Mouse (Mus musculus) liver, postnatal 0 days (tissue): ENCODE data around the gene Zcchc2. TPM values are rescaled to one million over a fixed set of nuclear protein-coding genes. Genes with fewer than 3 reads are reported as not detected.

Experiments
- ATAC-seq: fragments of 200-750 bp; cut with Nextera tagmentation; 2 replicates; pipeline ENCODE4 v1.8.0; 2017; ENCODE audit warnings: mild to moderate bottlenecking, moderate library complexity
- DNase-seq: peaks from one replicate; pipeline ENCODE4 v3.0.0-alpha.2; 2016
- H3K27ac ChIP-seq: fragments of 300-500 bp; sonication (generic); 2 replicates; pipeline ENCODE4 v1.5.1; 2014; ENCODE audit warnings: antibody characterized with exemption, moderate library complexity, mild to moderate bottlenecking, low read depth
- H3K27me3 ChIP-seq: fragments of 300-500 bp; sonication (generic); 2 replicates; pipeline ENCODE4 v1.6.1; 2014; ENCODE audit warnings: low read length, control low read depth, mixed read lengths; ENCODE audit not compliant: insufficient read depth
- H3K36me3 ChIP-seq: fragments of 300-500 bp; sonication (generic); replicated peaks from 2 replicates; pipeline ENCODE4 v1.6.1; 2014; ENCODE audit warnings: mild to moderate bottlenecking, control low read depth, low read length, moderate library complexity, mixed read lengths; ENCODE audit not compliant: insufficient read depth
- H3K4me1 ChIP-seq: fragments of 300-500 bp; sonication (generic); 2 replicates; pipeline ENCODE4 v1.6.1; 2014; ENCODE audit warnings: antibody characterized with exemption, mild to moderate bottlenecking, control low read depth; ENCODE audit not compliant: insufficient read depth
- H3K4me2 ChIP-seq: fragments of 300-500 bp; sonication (generic); 2 replicates; pipeline ENCODE4 v1.6.1; 2014; ENCODE audit warnings: low read depth, mild to moderate bottlenecking, low read length, moderate library complexity, mixed read lengths
- H3K4me3 ChIP-seq: fragments of 300-500 bp; sonication (generic); 2 replicates; pipeline ENCODE4 v1.5.1; 2014; ENCODE audit warnings: low read depth, low read length
- H3K9ac ChIP-seq: fragments of 300-500 bp; sonication (generic); replicated peaks from 2 replicates; pipeline ENCODE4 v1.6.1; 2014; ENCODE audit warnings: mild to moderate bottlenecking, moderate library complexity
- H3K9me3 ChIP-seq: fragments of 300-500 bp; sonication (generic); 2 replicates; pipeline ENCODE4 v1.6.1; 2016; ENCODE audit warnings: mild to moderate bottlenecking, control low read depth, low read length, mixed read lengths
- CTCF ChIP-seq: sonication (generic); IDR thresholded peaks from 2 replicates; pipeline ENCODE4 v1.5.1; 2016; ENCODE audit warnings: antibody characterized with exemption, low read depth
- EP300 ChIP-seq: IDR thresholded peaks from 2 replicates; pipeline ENCODE4 v1.6.1; 2016; ENCODE audit warnings: antibody characterized with exemption, low read depth, mild to moderate bottlenecking
- WGBS: fragments of 180-500 bp; shearing (Covaris S2); extraction: QIAGEN DNeasy Blood & Tissue Kit; methylation state at CpG from one replicate; pipeline ENCODE4 v1.1.7; 2014; ENCODE audit not compliant: insufficient replicate concordance; 5-methylcytosine and 5-hydroxymethylcytosine counted together
- polyA plus RNA-seq: library from polyadenylated mRNA; unstranded; fragments of >200 nt; fragmentation: Nextera tagmentation; extraction: Ambion mirVana; gene quantifications from 2 replicates; pipeline ENCODE4 v1.2.1, GENCODE M21; 2015

Gene Zcchc2
- polyA plus RNA-seq, 1 experiment from 2014 or later = 1.4 TPM

DNA sequence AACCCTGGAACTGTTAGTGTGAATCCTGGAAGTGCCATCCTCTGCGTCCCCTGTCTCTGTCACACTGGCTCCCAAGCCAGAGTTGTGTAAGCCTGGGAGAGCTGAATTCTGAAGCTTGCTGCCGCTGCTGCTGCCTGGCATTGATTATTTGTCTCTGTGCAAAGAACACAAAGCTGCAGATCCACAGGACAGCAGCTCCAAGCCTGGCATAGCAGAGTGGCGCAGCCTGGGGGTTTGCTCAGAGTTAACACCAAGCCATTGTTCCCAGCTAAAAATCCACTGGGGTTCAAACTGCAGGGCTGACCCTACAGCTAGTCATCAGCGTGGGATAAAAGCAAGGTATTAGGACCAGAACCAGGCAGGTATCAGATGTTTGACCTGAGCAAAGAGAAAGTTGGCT lies 80.6 kb downstream of the Zcchc2 start:
- peak; percentile 8 for DNase-seq
- no peak overlapping the region for H3K4me3 ChIP-seq
- no peaks in the 10 kb centered on the region for H3K36me3 ChIP-seq
- no peaks in the 10 kb centered on the region for H3K4me1 ChIP-seq
- no peak overlapping the region for H3K9ac ChIP-seq
- ATAC-seq = no peak
- H3K4me2 ChIP-seq = no peak overlapping the region
- no peaks in the 10 kb centered on the region for H3K9me3 ChIP-seq
- TF ChIP-seq EP300 (no peak), CTCF (no peak)
- 52% methylated on average over 4 of the region's 4 CpGs for WGBS
- H3K27me3 ChIP-seq = no peaks in the 10 kb centered on the region
- H3K27ac ChIP-seq = no peak overlapping the region

DNA sequence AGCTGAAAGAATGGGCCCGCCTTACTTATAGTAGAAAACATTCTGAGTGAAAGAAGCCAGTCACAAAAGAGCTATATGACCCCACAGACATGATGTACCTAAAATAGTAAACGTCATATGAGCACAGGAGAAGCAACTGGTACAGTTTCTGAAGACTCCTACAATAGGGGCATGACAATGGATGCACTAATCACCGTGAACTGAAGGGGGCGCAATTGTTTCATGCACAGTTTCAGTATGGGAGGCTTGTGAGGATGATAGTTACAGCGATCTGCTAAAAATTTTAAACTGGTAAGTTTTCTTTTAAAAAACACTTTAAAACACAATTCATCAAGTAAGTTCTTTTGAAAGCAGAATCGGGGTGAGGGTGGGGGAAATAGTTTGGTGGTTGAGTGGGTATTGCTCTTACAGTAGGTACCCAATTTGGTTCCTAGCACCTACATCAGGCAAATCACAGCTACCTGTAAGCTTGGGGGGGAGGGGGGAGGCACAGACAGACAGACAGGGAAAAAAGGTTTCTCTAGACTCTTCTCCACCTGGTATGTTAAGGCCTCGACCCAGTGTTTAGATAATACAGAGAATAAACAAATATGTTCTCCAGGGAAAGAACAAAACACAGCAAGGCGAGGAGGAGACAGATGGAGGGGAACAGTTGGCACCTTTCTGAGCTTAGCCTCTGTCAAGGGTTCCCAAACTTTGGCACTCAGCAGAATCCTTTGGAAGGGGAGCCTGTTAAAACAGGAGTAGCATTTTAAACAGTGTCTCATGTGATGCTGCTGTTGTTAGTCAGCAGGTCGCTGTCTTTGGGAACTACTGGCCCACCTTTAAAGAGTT lies 81.2 kb downstream of the Zcchc2 start:
- ATAC-seq = 0 out of 2 replicates have a peak, but pooled peaks have one; percentile 45
- Histone ChIP-seq H3K27me3 (no peaks in the 10 kb centered on the region), H3K27ac (no peak overlapping the region), H3K9ac (no peak overlapping the region), H3K4me1 (no peaks in the 10 kb centered on the region), H3K9me3 (no peaks in the 10 kb centered on the region), H3K36me3 (no peaks in the 10 kb centered on the region), H3K4me2 (no peak overlapping the region), H3K4me3 (no peak overlapping the region)
- TF ChIP-seq CTCF = peak; percentile 88
- TF ChIP-seq EP300 = no peak
- DNase-seq = peak; percentile 80
- WGBS = 19% methylated on average over 9 of the region's 9 CpGs

DNA sequence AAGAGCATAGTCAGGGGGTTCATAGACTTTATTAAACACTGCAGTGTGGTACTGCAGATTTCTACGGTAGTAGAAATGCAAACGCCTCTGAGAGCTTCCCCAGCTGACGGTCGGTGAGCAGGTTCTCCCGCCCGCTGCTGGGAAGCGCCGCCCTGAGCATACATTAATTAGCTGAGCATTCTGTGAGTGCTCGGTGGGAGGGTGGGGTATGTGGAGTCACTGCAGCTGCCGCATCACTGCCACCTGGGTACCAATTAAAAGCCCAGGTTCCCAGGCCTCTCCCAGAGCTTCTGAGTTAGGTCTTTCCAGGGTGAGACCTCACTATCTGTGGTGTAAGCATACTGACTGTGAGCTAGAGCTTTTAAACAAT lies 81.8 kb downstream of the Zcchc2 start:
- H3K27me3 ChIP-seq = no peaks in the 10 kb centered on the region
- no peak overlapping the region for H3K9ac ChIP-seq
- no peaks in the 10 kb centered on the region for H3K9me3 ChIP-seq
- 17% methylated on average over 10 of the region's 10 CpGs for WGBS
- TF ChIP-seq EP300 (no peak), CTCF (no peak)
- H3K4me1 ChIP-seq = no peaks in the 10 kb centered on the region
- H3K4me3 ChIP-seq = no peak overlapping the region
- no peak overlapping the region for H3K27ac ChIP-seq
- ATAC-seq = no peak
- no peaks in the 10 kb centered on the region for H3K36me3 ChIP-seq
- peak; percentile 11 for DNase-seq
- H3K4me2 ChIP-seq = no peak overlapping the region

DNA sequence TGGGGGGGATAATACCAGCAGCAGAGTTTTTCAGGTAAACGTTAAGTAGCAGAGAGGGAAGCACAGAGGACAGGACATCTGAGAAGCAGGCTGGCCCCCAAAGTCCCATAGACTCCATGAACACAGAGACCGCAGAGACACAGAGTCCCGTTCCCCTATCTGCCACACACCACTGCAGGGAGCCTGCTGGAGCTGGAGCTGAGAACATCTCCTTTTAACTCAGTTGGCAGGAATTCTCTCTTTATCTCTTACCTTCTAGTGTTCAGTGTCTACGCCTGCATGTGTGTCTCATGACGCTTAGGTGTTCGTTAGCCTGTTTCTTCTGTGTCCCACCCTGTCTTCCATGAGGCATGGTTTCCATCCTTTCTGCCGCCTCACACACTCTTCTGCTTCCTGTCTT lies 83.0 kb downstream of the Zcchc2 start:
- peak; percentile 3 for DNase-seq
- WGBS = 84% methylated on average over 7 of the region's 7 CpGs
- H3K9ac ChIP-seq = no peak overlapping the region
- ATAC-seq = no peak
- no peaks in the 10 kb centered on the region for H3K36me3 ChIP-seq
- no peak overlapping the region for H3K27ac ChIP-seq
- no peaks in the 10 kb centered on the region for H3K9me3 ChIP-seq
- no peak overlapping the region for H3K4me2 ChIP-seq
- no peaks in the 10 kb centered on the region for H3K4me1 ChIP-seq
- H3K4me3 ChIP-seq = no peak overlapping the region
- TF ChIP-seq CTCF (no peak), EP300 (no peak)
- H3K27me3 ChIP-seq = no peaks in the 10 kb centered on the region

DNA sequence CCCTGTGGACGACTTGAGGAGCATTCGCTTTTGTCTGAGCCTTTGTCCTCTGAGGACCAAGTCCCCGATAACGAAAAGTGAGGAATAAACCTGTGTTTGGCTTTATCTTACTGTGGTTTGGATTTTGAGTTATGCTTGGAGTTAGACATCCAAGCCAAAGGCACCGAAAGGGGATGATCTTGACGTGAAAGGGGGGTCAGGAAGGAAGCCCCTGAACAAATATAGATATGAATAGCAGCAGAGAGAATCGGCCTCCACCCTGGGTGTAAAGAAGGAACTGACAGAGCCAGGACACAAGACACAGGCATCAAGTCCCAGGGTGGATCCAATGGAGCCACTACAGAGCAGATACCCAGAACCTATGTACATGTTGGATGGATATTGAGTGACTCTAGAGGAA lies 83.9 kb downstream of the Zcchc2 start:
- H3K9me3 ChIP-seq = no peaks in the 10 kb centered on the region
- H3K36me3 ChIP-seq = no peaks in the 10 kb centered on the region
- H3K27ac ChIP-seq = no peak overlapping the region
- WGBS = 45% methylated on average over 7 of the region's 7 CpGs
- H3K4me3 ChIP-seq = no peak overlapping the region
- H3K4me1 ChIP-seq = no peaks in the 10 kb centered on the region
- TF ChIP-seq CTCF = no peak
- TF ChIP-seq EP300 = no peak
- H3K27me3 ChIP-seq = no peaks in the 10 kb centered on the region
- H3K4me2 ChIP-seq = no peak overlapping the region
- ATAC-seq (no peak), DNase-seq (peak; percentile 1)
- no peak overlapping the region for H3K9ac ChIP-seq

DNA sequence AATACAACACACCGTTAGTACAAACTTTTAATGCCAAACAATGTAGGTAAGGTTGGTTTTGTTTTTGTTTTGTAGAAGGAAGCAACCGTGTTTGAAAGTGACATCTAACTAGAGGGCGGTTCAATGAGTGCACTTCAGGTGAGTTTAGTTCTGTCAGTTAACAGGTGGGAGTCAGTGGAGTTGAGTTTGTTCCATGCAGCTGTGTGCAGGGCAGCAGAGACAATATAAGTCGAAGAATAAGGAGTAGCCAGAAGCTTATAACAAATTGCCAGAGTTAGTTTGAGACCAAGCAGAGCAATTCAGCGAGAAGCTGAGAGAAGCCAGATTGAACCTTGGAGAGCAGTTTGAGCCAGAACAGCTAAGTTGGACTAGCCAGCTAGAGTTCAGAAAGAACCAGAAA lies 84.5 kb downstream of the Zcchc2 start:
- no peak overlapping the region for H3K27ac ChIP-seq
- no peak overlapping the region for H3K9ac ChIP-seq
- H3K36me3 ChIP-seq = no peaks in the 10 kb centered on the region
- H3K4me3 ChIP-seq = no peak overlapping the region
- H3K9me3 ChIP-seq = no peaks in the 10 kb centered on the region
- 74% methylated on average over 5 of the region's 5 CpGs for WGBS
- H3K27me3 ChIP-seq = no peaks in the 10 kb centered on the region
- H3K4me1 ChIP-seq = no peaks in the 10 kb centered on the region
- DNase-seq = no peak
- no peak for ATAC-seq
- TF ChIP-seq CTCF (no peak), EP300 (no peak)
- no peak overlapping the region for H3K4me2 ChIP-seq
